Mouse (Mus musculus) spleen, postnatal 14 days (tissue): ENCODE measurements at regions not wholly inside any gene's neighbourhood (a gene's known extent, or its start where the extent isn't known, plus 50 kb on each side); places are given as distances from the start of the nearest gene placed in this dataset.

ENCODE experiments used
- DNase-seq, 2 experiments: peaks; one replicate each; pipeline ENCODE4 v3.0.0; 2021 to 2022; ENCODE audit warnings: low spot score in 2 of 2

DNA sequence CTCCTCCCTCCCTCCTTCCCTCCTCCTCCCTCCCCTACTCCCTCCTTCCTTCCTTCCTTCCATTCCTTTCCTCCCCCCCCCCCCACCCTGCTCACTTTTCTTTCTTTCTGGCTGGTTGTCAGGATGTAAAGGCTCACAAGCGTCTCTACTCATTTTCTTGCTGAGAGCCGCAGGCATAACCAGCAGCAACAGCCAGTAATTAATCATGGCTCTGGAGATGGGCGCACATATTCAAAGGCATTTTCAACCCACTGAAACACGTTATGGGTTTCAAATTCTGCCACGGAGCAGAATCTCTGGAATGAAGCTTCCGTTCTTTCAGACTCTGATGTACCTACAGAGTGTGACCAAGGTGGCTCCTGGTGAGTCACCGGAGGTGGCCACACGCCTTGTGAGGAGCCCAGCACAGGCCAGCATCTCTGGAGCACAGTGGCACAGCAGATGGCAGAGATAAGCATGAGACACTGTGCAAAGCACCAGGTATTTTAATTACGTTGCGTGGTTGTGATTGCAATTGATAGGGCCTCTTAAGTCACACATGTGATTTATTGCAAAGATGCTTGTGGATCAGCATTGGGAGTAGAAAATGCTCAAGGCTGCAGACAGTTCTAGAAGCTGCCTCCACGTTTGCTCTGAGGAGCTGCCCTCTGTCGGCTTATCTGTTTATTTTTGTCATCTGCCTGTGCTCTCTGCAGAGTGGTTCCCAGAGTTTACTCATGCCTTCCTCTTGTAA lies 236.0 kb downstream of the Mtx2 start:
- DNase-seq: no peak

- DNase-seq: no peak
Observed at GRCm38 (mm10) chr2:75062189-75062510, 236.5 kb downstream of the Mtx2 start.

- DNase-seq: no peak
Observed at GRCm38 (mm10) chr2:75064406-75065115, 239.0 kb downstream of the Mtx2 start.

DNA sequence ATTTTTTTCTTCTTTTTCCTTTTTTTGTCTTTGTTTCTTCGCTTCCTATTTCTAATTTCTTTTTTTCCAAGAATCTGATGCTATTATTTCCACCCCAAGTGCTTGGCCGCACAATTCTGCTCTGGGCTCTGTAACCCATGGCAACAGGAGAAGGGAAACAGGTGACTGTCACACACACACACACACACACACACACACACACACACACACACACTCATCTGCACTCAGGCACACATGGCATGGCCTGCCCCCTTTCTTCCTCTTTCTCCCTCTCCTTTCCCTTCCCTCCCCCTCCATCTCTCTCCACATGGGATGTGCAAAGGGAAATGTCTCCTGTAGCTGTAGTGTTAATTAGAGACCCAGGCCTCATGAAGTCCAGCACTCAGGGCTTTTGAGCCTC lies 239.7 kb downstream of the Mtx2 start:
- no peak for DNase-seq

- no peak for DNase-seq
Observed at GRCm38 (mm10) chr2:75069321-75069720, 243.7 kb downstream of the Mtx2 start.

DNA sequence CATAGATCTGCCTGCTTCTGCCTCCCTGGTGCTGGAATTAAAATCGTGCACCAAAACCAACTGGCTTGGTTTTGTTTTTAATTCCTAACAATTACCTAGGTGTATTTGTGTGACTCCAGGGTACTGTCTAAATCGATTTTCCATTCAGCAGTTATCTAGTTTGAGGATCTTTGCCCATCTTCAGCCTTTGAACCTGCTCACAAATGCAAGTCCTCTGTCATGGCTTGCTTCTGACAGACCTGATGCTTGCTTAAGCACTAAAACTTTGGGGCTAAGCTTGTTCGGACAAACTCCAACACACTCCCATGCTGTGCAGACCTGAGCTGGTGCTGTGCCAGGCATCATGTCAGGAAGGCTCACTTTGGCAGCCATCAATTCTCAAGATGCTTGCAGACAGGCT lies 246.4 kb downstream of the Mtx2 start:
- no peak for DNase-seq

DNA sequence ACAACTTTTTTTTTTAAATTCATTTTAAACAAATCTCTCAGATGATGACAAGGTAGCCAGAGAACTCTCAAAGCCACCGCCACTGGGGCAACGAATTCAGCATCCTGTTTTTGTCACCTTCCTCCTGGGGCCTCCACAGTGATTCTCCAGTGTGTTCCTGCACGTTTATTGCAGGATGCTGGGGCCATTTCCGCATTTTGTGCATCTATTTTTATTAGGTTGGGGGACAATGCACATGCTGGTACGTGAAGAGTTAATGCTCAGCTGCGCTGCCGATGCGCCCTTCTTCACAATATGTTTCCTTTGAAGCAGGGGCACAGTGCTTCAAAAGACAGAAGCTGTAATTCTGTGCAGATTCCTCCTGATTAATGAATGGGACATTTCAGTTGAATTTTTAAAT lies 246.9 kb downstream of the Mtx2 start:
- DNase-seq: no peak

DNA sequence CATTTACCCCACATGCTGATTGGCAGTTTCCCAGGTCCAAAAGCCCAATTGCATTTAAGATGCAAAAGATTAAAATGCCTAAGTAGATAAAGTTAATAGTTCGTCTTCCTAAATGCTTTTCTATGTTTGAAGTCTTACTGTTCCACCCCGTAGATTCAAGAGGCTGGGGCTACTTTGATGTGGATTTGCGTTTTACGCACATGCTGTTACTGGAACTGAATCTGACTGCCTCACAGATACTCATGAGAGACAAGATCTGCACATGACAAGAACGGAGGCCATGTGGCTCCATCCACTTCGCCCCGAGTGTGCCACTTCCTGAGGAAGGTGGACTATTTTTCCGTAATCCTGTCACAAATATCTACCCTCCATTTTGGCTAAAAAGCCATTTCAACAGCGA lies 247.6 kb downstream of the Mtx2 start:
- DNase-seq: no peak

- DNase-seq: no peak
Observed at GRCm38 (mm10) chr2:75087164-75087563, 261.6 kb downstream of the Mtx2 start.

DNA sequence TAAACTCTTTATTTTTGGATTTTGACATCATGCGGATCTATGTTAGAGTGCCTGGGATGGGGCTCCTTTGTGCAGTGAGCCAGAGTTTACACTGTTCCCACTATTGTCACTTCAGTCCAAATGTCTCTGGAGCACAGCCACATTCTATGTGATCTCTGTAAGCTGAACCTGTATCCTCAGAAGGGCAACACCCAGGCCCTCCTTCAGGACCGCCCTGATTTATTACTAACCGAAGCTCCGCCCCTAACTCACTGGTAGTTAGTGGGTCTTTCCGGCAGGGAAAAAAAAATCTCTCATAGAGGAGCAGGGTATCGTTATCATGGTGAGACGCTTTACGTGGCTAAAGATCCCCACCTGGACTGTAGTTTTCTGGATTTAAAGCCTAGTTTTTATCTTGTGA lies 263.6 kb downstream of the Mtx2 start:
- no peak for DNase-seq

DNA sequence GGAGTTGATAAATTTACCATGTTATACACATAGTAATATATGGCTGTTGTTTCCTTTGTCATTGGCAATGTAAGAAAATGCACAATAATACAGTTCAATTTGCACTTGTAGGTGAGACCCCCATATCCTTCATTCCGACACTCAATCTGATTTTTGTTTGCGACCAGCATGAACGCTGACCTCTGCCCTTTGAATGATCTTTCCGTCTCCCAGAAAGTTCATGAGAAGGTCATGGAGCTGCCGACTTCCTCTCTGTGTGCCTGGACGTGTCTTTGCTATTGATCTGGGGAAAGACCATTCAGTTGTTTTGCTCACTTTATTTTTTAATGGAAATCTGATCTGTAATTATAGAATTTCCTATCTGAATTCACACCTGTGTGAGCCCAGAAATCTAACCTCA lies 264.0 kb downstream of the Mtx2 start:
- DNase-seq: no peak

- DNase-seq: no peak
Observed at GRCm38 (mm10) chr2:75090439-75090838, 264.8 kb downstream of the Mtx2 start.

- no peak for DNase-seq
Observed at GRCm38 (mm10) chr2:75101501-75101900, 275.9 kb downstream of the Mtx2 start.

- no peak for DNase-seq
Observed at GRCm38 (mm10) chr2:75112751-75113150, 287.1 kb downstream of the Mtx2 start.

DNA sequence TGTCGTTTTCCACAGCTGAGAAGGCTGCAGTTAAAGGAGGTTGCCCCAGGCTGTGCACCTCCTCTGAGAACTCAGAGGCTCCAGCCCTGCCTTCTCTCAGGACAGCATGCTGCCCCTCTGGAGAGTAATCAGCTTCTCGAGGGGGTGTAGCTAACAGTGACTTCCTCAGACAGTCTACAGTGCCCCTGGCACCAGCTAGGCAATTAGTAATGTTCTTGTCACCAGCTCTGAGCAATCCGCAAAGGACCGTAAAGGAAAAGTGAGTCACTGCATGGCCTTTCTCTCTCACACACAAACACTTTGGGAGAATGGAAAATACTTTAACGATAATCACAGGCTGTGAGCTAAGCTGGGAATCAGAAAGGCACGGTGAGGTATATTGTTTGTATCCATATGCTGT lies 288.8 kb downstream of the Mtx2 start:
- no peak for DNase-seq

DNA sequence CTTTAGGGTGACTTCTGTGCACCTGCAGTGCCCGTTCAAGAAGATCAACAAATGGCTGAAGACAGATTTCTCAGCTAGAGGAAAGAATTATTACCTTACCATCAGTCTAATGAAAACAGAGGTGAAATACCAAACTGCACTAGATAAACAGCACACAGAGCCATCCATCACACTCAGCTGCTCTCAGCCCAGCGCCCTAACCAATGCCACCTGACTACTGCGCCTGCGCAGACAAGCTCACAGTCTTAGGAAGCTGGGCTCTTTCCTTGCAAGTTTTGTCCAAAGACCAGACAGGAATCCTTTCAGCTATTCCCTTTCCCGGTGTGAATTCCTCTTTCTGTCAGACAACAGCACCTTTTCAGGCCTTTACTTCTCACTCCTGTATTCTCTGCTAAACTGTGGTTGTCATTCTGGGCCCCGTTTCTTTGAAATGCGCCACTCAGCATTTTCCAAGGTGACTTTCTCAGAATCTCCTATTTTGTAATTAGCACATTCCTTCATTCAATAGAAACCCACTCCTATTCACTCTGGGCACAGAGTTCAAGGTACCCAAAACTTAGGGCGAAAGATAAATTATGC lies 292.8 kb downstream of the Mtx2 start:
- DNase-seq: no peak

GRCm38 (mm10) chr2:75119599-75119998 lies 294.0 kb downstream of the Mtx2 start:
- no peak for DNase-seq

GRCm38 (mm10) chr2:75133298-75134080 lies 307.9 kb downstream of the Mtx2 start:
- DNase-seq: no peak

- no peak for DNase-seq
Observed at GRCm38 (mm10) chr2:75136618-75137017, 311.0 kb downstream of the Mtx2 start.

- DNase-seq: no peak
Observed at GRCm38 (mm10) chr2:75137133-75137982, 311.8 kb downstream of the Mtx2 start.

DNA sequence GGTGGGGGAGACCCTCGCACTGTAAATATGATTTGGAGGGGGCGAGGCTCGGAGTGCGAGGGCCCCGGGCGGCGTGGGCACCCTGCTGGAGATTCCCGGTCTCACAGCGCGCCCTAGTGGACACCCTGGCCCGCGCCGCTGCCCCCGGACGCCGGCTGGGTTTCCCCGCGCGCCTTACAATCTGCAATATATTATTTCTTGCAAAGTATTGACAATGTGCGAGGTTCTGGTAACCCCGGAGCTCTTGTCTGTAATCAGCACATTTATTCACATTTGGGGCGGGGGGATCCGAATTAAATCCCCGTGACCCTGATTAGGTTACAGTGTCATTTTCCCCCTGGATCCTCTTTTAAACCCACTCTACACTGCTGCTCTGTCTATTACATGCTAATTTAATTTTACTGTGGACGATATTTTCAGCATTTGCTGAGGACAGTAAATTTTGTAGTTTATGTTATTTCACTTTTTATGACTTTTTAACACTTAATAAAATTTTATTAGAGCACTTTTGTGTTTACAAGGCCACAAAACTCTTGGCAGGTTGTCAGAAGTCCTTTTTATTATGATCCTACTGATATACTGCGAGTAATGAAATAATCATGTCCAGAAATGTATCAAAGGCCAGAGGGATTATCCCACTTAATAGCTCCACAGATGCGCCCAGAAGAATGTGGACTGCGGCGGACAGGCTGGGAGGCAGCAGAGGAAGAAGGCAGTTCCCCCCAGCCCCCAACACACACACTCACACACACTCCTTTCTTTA lies 312.6 kb downstream of the Mtx2 start:
- DNase-seq: peak in 1 of 2 experiments; percentile 26
